Mouse (Mus musculus) MEL (cell line): ENCODE measurements around the gene Sort1. TPM values are rescaled to one million over a fixed set of nuclear protein-coding genes. Genes with fewer than 3 reads are reported as not detected.

Experiments used
- DNase-seq: peaks from one replicate; pipeline ENCODE4 v3.0.0; 2011; ENCODE audit warnings: low read depth, low spot score
- H3K27ac ChIP-seq: 2 replicates; pipeline ENCODE4 v1.5.1; 2012; ENCODE audit warnings: low read depth, mild to moderate bottlenecking, control low read depth, low read length, moderate library complexity; ENCODE audit not compliant: control insufficient read depth
- H3K27me3 ChIP-seq, 2 experiments: fragments of 150-350 bp in 1 of 2; sonication (generic) in 1 of 2; 2 replicates each; pipeline ENCODE4 v1.6.1; 2012; ENCODE audit warnings: low read length in 2 of 2, mild to moderate bottlenecking in 2 of 2, improper control_type of control experiment in 1 of 2, moderate library complexity in 1 of 2; ENCODE audit not compliant: insufficient read depth in 2 of 2, control insufficient read depth in 1 of 2
- H3K36me3 ChIP-seq, 2 experiments: 2 replicates each; pipeline ENCODE4 v1.6.1; 2012 to 2014; ENCODE audit warnings: low read length in 2 of 2, improper control_type of control experiment in 1 of 2, inconsistent platforms in 1 of 2, mild to moderate bottlenecking in 1 of 2; ENCODE audit not compliant: insufficient read depth in 2 of 2, control insufficient read depth in 1 of 2
- H3K4me1 ChIP-seq, 2 experiments: fragments of 150-350 bp in 1 of 2; sonication (generic) in 1 of 2; 2 replicates each; pipeline ENCODE4 v1.6.1; 2012; ENCODE audit warnings: low read length in 2 of 2, improper control_type of control experiment in 1 of 2, mild to moderate bottlenecking in 1 of 2; ENCODE audit not compliant: insufficient read depth in 2 of 2, control insufficient read depth in 1 of 2
- H3K4me3 ChIP-seq, 2 experiments: fragments of 150-350 bp in 1 of 2; sonication (generic) in 1 of 2; 2 replicates each; pipeline ENCODE4 v1.5.1; 2012; ENCODE audit warnings: low read depth in 2 of 2, low read length in 2 of 2, mild to moderate bottlenecking in 2 of 2, moderate library complexity in 2 of 2, control low read depth in 1 of 2, improper control_type of control experiment in 1 of 2; ENCODE audit not compliant: control insufficient read depth in 1 of 2, insufficient read depth in 1 of 2
- H3K79me2 ChIP-seq: 2 replicates; pipeline ENCODE4 v1.6.1; 2012; ENCODE audit warnings: mild to moderate bottlenecking, low read length, moderate library complexity; ENCODE audit not compliant: control insufficient read depth, poor library complexity, insufficient read depth
- H3K9ac ChIP-seq: 2 replicates; pipeline ENCODE4 v1.6.1; 2012; ENCODE audit warnings: low read depth, mild to moderate bottlenecking, control low read depth, low read length, moderate library complexity; ENCODE audit not compliant: control insufficient read depth, poor library complexity, severe bottlenecking
- H3K9me3 ChIP-seq: fragments of 150-350 bp; sonication (generic); replicated peaks from 2 replicates; pipeline ENCODE4 v1.6.1; 2012; ENCODE audit warnings: mild to moderate bottlenecking, low read length, improper control_type of control experiment, moderate library complexity; ENCODE audit not compliant: insufficient read depth
- BHLHE40 ChIP-seq: IDR thresholded peaks from 2 replicates; pipeline ENCODE4 v1.6.1; 2012; ENCODE audit warnings: low read depth, mild to moderate bottlenecking, inconsistent platforms, low read length, improper control_type of control experiment, borderline replicate concordance
- CHD1 ChIP-seq: IDR thresholded peaks from 2 replicates; pipeline ENCODE4 v1.6.1; 2012; ENCODE audit warnings: low read depth, mild to moderate bottlenecking, inconsistent platforms, low read length, improper control_type of control experiment
- CHD2 ChIP-seq: IDR thresholded peaks from 2 replicates; pipeline ENCODE4 v1.6.1; 2011; ENCODE audit warnings: low read length, improper control_type of control experiment
- CTCF ChIP-seq, 3 experiments: IDR thresholded peaks in 2 of 3; conservative IDR thresholded peaks in 1 of 3; 2 replicates each; pipeline ENCODE4 v1.5.1; 2011 to 2012; ENCODE audit warnings: low read length in 3 of 3, low read depth in 2 of 3, mild to moderate bottlenecking in 2 of 3, improper control_type of control experiment in 1 of 3, inconsistent platforms in 1 of 3, mixed read lengths in 1 of 3, moderate library complexity in 1 of 3; ENCODE audit not compliant: control insufficient read depth in 1 of 3, insufficient read depth in 1 of 3, poor library complexity in 1 of 3, severe bottlenecking in 1 of 3
- E2F4 ChIP-seq: IDR thresholded peaks from 2 replicates; pipeline ENCODE4 v1.6.1; 2011; ENCODE audit warnings: low read depth, low read length, improper control_type of control experiment, borderline replicate concordance
- EP300 ChIP-seq, 2 experiments: IDR thresholded peaks; 2 replicates each; pipeline ENCODE4 v1.6.1; 2011; ENCODE audit warnings: improper control_type of control experiment in 2 of 2, low read length in 2 of 2, low read depth in 1 of 2, mild to moderate bottlenecking in 1 of 2
- GABPA ChIP-seq: IDR thresholded peaks from 2 replicates; pipeline ENCODE4 v1.6.1; 2012; ENCODE audit warnings: low read depth, mild to moderate bottlenecking, inconsistent platforms, low read length, improper control_type of control experiment, moderate library complexity
- GATA1 ChIP-seq: IDR thresholded peaks from 2 replicates; pipeline ENCODE4 v1.6.1; 2011; ENCODE audit warnings: low read depth, low read length, improper control_type of control experiment
- HCFC1 ChIP-seq: IDR thresholded peaks from 2 replicates; pipeline ENCODE4 v1.6.1; 2012; ENCODE audit warnings: low read depth, mild to moderate bottlenecking, inconsistent platforms, low read length, improper control_type of control experiment, moderate library complexity
- JUND ChIP-seq: IDR thresholded peaks from 2 replicates; pipeline ENCODE4 v1.6.1; 2011; ENCODE audit warnings: low read depth, mild to moderate bottlenecking, improper control_type of control experiment, low read length
- KAT2A ChIP-seq: conservative IDR thresholded peaks from 2 replicates; pipeline ENCODE4 v1.6.1; 2012; ENCODE audit warnings: low read depth, low read length, improper control_type of control experiment, inconsistent platforms
- MAFK ChIP-seq: IDR thresholded peaks from 2 replicates; pipeline ENCODE4 v1.6.1; 2011; ENCODE audit warnings: low read depth, mild to moderate bottlenecking, low read length, improper control_type of control experiment, borderline replicate concordance
- MAX ChIP-seq: IDR thresholded peaks from 2 replicates; pipeline ENCODE4 v1.6.1; 2011; ENCODE audit warnings: low read length, improper control_type of control experiment
- MAZ ChIP-seq: IDR thresholded peaks from 2 replicates; pipeline ENCODE4 v1.6.1; 2012; ENCODE audit warnings: low read depth, mild to moderate bottlenecking, inconsistent platforms, low read length, improper control_type of control experiment
- MXI1 ChIP-seq: IDR thresholded peaks from 2 replicates; pipeline ENCODE4 v1.6.1; 2011; ENCODE audit warnings: mild to moderate bottlenecking, low read depth, low read length, improper control_type of control experiment
- MYB ChIP-seq: IDR thresholded peaks from 2 replicates; pipeline ENCODE4 v1.6.1; 2011; ENCODE audit warnings: mild to moderate bottlenecking, low read depth, low read length, improper control_type of control experiment
- MYC ChIP-seq: IDR thresholded peaks from 2 replicates; pipeline ENCODE4 v1.6.1; 2011; ENCODE audit warnings: low read depth, mild to moderate bottlenecking, low read length, improper control_type of control experiment, moderate library complexity
- NRF1 ChIP-seq: IDR thresholded peaks from 2 replicates; pipeline ENCODE4 v1.6.1; 2014; ENCODE audit warnings: low read depth, mild to moderate bottlenecking, inconsistent platforms, low read length, improper control_type of control experiment, moderate library complexity; ENCODE audit not compliant: poor library complexity, insufficient read depth, severe bottlenecking
- POLR2A ChIP-seq, 2 experiments: IDR thresholded peaks; 2 replicates each; pipeline ENCODE4 v1.6.1; 2011 to 2012; ENCODE audit warnings: low read length in 2 of 2, mild to moderate bottlenecking in 2 of 2, control low read depth in 1 of 2, improper control_type of control experiment in 1 of 2, low read depth in 1 of 2, moderate library complexity in 1 of 2; ENCODE audit not compliant: control insufficient read depth in 1 of 2, insufficient read depth in 1 of 2, poor library complexity in 1 of 2
- POLR2AphosphoS5 ChIP-seq: IDR thresholded peaks from 2 replicates; pipeline ENCODE4 v1.6.1; 2012; ENCODE audit warnings: low read depth, borderline replicate concordance, mild to moderate bottlenecking, inconsistent platforms, low read length, moderate library complexity, mixed read lengths
- RAD21 ChIP-seq: IDR thresholded peaks from 2 replicates; pipeline ENCODE4 v1.6.1; 2011; ENCODE audit warnings: mild to moderate bottlenecking, low read depth, low read length, improper control_type of control experiment
- RCOR1 ChIP-seq: IDR thresholded peaks from 2 replicates; pipeline ENCODE4 v1.6.1; 2012; ENCODE audit warnings: low read depth, mild to moderate bottlenecking, inconsistent platforms, low read length, improper control_type of control experiment
- SIN3A ChIP-seq: IDR thresholded peaks from 2 replicates; pipeline ENCODE4 v1.6.1; 2012; ENCODE audit warnings: low read length, improper control_type of control experiment, inconsistent platforms
- SMC3 ChIP-seq: IDR thresholded peaks from 2 replicates; pipeline ENCODE4 v1.6.1; 2011; ENCODE audit warnings: low read depth, low read length, improper control_type of control experiment
- TBP ChIP-seq: IDR thresholded peaks from 2 replicates; pipeline ENCODE4 v1.8.0; 2011; ENCODE audit warnings: low read depth, low read length, improper control_type of control experiment
- TCF12 ChIP-seq: IDR thresholded peaks from 2 replicates; pipeline ENCODE4 v1.6.1; 2014; ENCODE audit warnings: low read depth, mild to moderate bottlenecking, inconsistent platforms, low read length, improper control_type of control experiment, moderate library complexity
- UBTF ChIP-seq: IDR thresholded peaks from 2 replicates; pipeline ENCODE4 v1.6.1; 2012; ENCODE audit warnings: low read depth, mild to moderate bottlenecking, inconsistent platforms, low read length, improper control_type of control experiment, moderate library complexity, borderline replicate concordance; ENCODE audit not compliant: insufficient read depth
- USF1 ChIP-seq: IDR thresholded peaks from 2 replicates; pipeline ENCODE4 v1.6.1; 2014; ENCODE audit warnings: low read depth, mild to moderate bottlenecking, inconsistent platforms, low read length, improper control_type of control experiment, moderate library complexity
- ZC3H11A ChIP-seq: IDR thresholded peaks from 2 replicates; pipeline ENCODE4 v1.6.1; 2012; ENCODE audit warnings: low read depth, mild to moderate bottlenecking, inconsistent platforms, low read length, improper control_type of control experiment
- ZKSCAN1 ChIP-seq: IDR thresholded peaks from 2 replicates; pipeline ENCODE4 v1.6.1; 2012; ENCODE audit warnings: low read depth, mild to moderate bottlenecking, inconsistent platforms, low read length, improper control_type of control experiment, moderate library complexity
- ZMIZ1 ChIP-seq: IDR thresholded peaks from 2 replicates; pipeline ENCODE4 v1.6.1; 2012; ENCODE audit warnings: low read depth, mild to moderate bottlenecking, inconsistent platforms, low read length, improper control_type of control experiment, moderate library complexity
- ZNF384 ChIP-seq: IDR thresholded peaks from 2 replicates; pipeline ENCODE4 v1.6.1; 2012; ENCODE audit warnings: low read depth, mild to moderate bottlenecking, inconsistent platforms, low read length, improper control_type of control experiment
- polyA plus RNA-seq, 2 experiments: library from polyadenylated mRNA; stranded (reverse) in 1 of 2; unstranded in 1 of 2; fragments of >175 nt in 1 of 2; fragments of >200 nt in 1 of 2; gene quantifications; 2 replicates each; pipeline versions ENCODE4 v1.2.1 to v1.2.4; 2012; ENCODE audit warnings: low replicate concordance in 2 of 2, low read depth in 1 of 2; ENCODE audit not compliant: insufficient read length in 2 of 2, insufficient read depth in 1 of 2, missing spikeins in 1 of 2
- total RNA-seq: library from RNA; depleted of rRNA; stranded (reverse); fragments of 300-350 nt; gene quantifications from 2 replicates; pipeline ENCODE4 v1.2.3, GENCODE M21; 2012

Sort1 gene
- total and polyA plus RNA-seq, 3 experiments = 10.2 to 28.3 (median 22.7) TPM

DNA sequence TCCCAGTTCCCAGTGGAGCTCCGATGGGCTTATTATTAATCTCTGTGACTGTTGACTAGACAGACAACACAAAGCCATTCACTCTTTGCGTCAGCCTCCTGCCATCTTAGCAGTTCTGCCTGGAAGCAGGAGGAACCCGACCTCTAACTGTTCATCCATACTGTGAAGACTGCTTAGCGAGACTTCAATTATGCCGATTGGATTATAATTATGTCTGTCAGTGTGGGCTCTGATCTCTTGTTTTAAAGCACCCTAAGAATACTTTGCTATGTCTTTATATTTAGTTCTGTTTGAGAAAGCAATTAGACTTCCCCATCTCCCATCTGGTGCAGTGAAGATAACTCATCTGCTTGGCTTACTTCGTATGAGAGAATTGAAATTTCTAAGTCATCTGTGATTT is 23.6 kb downstream of the Sort1 start:
- Histone ChIP-seq H3K4me3 (no peak overlapping the region), H3K36me3 (peaks cover 0 to 2% of the 10 kb centered on the region in 2 experiments; a peak in 1 of 4 replicates), H3K27me3 (no peaks in the 10 kb centered on the region), H3K9me3 (no peaks in the 10 kb centered on the region), H3K79me2 (peaks cover 1% of the 10 kb centered on the region; the same call in 1 of the 2 replicates), H3K9ac (no peak overlapping the region), H3K27ac (no peak overlapping the region), H3K4me1 (0 out of 4 replicates have a peak, but pooled peaks cover 0 to 7% of the 10 kb centered on the region in 2 experiments)
- TF ChIP-seq SIN3A = no peak
- TF ChIP-seq CHD2 = no peak
- no peak for TF ChIP-seq POLR2AphosphoS5
- no peak for TF ChIP-seq MYB
- no peak for TF ChIP-seq GATA1
- TF ChIP-seq MXI1 = no peak
- no peak for TF ChIP-seq ZNF384
- no peak for TF ChIP-seq RCOR1
- no peak for TF ChIP-seq ZC3H11A
- TF ChIP-seq USF1 = no peak
- no peak for TF ChIP-seq NRF1
- no peak for TF ChIP-seq JUND
- no peak for TF ChIP-seq ZMIZ1
- TF ChIP-seq KAT2A = no peak
- TF ChIP-seq UBTF = no peak
- TF ChIP-seq TCF12 = no peak
- no peak for TF ChIP-seq ZKSCAN1
- TF ChIP-seq MAFK = no peak
- no peak for TF ChIP-seq EP300 (IDR thresholded peaks at IDR 0.05; ENCODE audit: low read depth in 1 of 2, low read length in 2 of 2)
- no peak for TF ChIP-seq RAD21
- no peak for DNase-seq

DNA sequence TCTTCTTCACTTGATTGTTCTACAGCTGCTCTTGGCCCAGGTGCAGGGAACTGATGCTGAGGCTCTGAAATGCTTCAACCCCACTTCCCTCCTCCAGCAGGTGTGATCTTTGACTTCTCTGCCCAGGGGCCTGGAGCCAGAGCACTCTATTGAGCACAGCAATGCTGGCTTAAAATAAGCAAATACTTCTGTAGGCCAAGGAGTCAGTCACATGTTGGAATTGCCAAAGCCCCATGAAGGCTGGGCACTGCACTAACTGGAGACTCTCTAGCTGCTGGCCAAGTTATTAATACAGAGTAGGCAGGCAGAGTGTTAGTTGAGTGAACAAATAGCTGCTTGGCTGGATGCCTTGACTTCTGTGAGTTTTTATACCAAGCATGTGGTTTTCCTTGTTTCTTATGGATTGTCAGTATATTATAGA is 27.0 kb downstream of the Sort1 start:
- Histone ChIP-seq H3K9ac (no peak overlapping the region), H3K9me3 (no peaks in the 10 kb centered on the region), H3K36me3 (peaks cover 0 to 3% of the 10 kb centered on the region in 2 experiments; a peak in 1 of 4 replicates), H3K27me3 (no peaks in the 10 kb centered on the region), H3K4me1 (peaks cover 6 to 10% of the 10 kb centered on the region in 2 experiments; a peak in 3 of 4 replicates), H3K79me2 (no peaks in the 10 kb centered on the region), H3K27ac (no peak overlapping the region), H3K4me3 (no peak overlapping the region)
- TF ChIP-seq GABPA (no peak), MYC (no peak), ZKSCAN1 (no peak), HCFC1 (no peak), TBP (no peak), E2F4 (no peak), CTCF (IDR thresholded peaks at IDR 0.05 in 2 of 3, conservative IDR thresholded peaks at IDR 0.05 in 1 of 3; ENCODE audit: control insufficient read depth in 1 of 3, insufficient read depth in 1 of 3, low read depth in 2 of 3, low read length in 3 of 3, poor library complexity in 1 of 3, severe bottlenecking in 1 of 3) (no peak), BHLHE40 (no peak), POLR2AphosphoS5 (no peak), RAD21 (no peak), SMC3 (no peak), MAZ (no peak), POLR2A (IDR thresholded peaks at IDR 0.05; ENCODE audit: control insufficient read depth in 1 of 2, insufficient read depth in 1 of 2, low read depth in 1 of 2, low read length in 2 of 2, poor library complexity in 1 of 2) (no peak), CHD1 (no peak), MYB (no peak), JUND (no peak), MAX (no peak)
- DNase-seq = no peak
